Mouse (Mus musculus) C2C12 (cell line): ENCODE measurements around the gene Ubap1. TPM values are rescaled to one million over a fixed set of nuclear protein-coding genes. Genes with fewer than 3 reads are reported as not detected.
A peak's percentile ranks its signal among the peaks of the same experiment; 100 is the strongest.

Experiments
- H3K27me3 ChIP-seq: one replicate; pipeline ENCODE4 v1.6.1; 2011; ENCODE audit not compliant: control insufficient read depth, insufficient read depth, insufficient read length
- H3K36me3 ChIP-seq: one replicate; pipeline ENCODE4 v1.6.1; 2011; ENCODE audit not compliant: control insufficient read depth, insufficient read depth
- H3K4me3 ChIP-seq: one replicate; pipeline ENCODE4 v1.5.1; 2011; ENCODE audit warnings: mild to moderate bottlenecking, control low read depth; ENCODE audit not compliant: poor library complexity, insufficient read depth, severe bottlenecking
- H3K79me2 ChIP-seq: one replicate; pipeline ENCODE4 v1.6.1; 2011; ENCODE audit not compliant: control insufficient read depth, insufficient read depth
- H3K79me3 ChIP-seq: one replicate; pipeline ENCODE4 v1.6.1; 2011; ENCODE audit warnings: low read depth, control low read depth
- H3ac ChIP-seq: one replicate; pipeline ENCODE3; 2011; ENCODE audit warnings: low read depth; ENCODE audit not compliant: control insufficient read depth, insufficient read length
- CEBPB ChIP-seq: IDR thresholded peaks from one replicate; pipeline ENCODE4 v1.6.1; 2011; ENCODE audit warnings: low read depth, mild to moderate bottlenecking, control low read depth, moderate library complexity
- CTCF ChIP-seq: IDR thresholded peaks from one replicate; pipeline ENCODE4 v1.5.1; 2011; ENCODE audit not compliant: control insufficient read depth, insufficient read depth, insufficient read length
- FOSL1 ChIP-seq: IDR thresholded peaks from one replicate; pipeline ENCODE4 v1.8.0; 2011; ENCODE audit warnings: mild to moderate bottlenecking, low read length; ENCODE audit not compliant: poor library complexity, insufficient read depth, severe bottlenecking
- MAX ChIP-seq: IDR thresholded peaks from one replicate; pipeline ENCODE4 v1.6.1; 2011; ENCODE audit warnings: mild to moderate bottlenecking, control low read depth
- MYOD1 ChIP-seq: IDR thresholded peaks from one replicate; pipeline ENCODE4 v1.6.1; 2011; ENCODE audit warnings: low read depth; ENCODE audit not compliant: control insufficient read depth, insufficient read length
- MYOG ChIP-seq: IDR thresholded peaks from one replicate; pipeline ENCODE4 v1.6.1; 2011; ENCODE audit not compliant: control insufficient read depth, insufficient read length; ENCODE audit errors: extremely low read depth
- USF1 ChIP-seq: IDR thresholded peaks from one replicate; pipeline ENCODE4 v1.6.1; 2011; ENCODE audit warnings: low read depth, mild to moderate bottlenecking, control low read depth, moderate library complexity
- polyA plus RNA-seq: library from polyadenylated mRNA; unstranded; fragments of >200 nt; fragmentation: generic; extraction: Trizol; gene quantifications from one replicate; pipeline ENCODE4 v1.2.1, GENCODE M21; 2012; ENCODE audit warnings: missing spikeins

Gene Ubap1
- polyA plus RNA-seq, 1 experiment, result 20.0 TPM

DNA sequence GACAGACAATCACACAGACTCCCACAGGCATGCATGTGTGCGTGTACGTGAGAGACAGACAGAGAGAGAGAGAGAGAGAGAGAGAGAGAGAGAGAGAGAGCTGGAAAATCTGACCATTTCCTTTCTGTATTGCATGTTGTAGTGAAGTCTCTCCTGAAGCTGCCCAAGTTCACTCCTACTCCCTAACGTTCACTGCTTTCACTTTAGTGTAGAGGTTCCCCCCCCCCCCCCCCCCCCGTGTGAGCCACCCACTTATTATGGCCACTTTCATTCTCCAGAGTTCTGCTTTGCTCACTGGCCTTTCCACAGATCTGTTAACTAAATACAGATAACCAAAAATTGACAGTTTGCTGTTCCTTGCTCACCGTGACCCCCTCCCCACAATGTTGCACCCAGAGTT lies 957 bp upstream of the Ubap1 start:
- Histone ChIP-seq H3K79me3 (peaks cover 34% of the 10 kb centered on the region), H3K27me3 (no peaks in the 10 kb centered on the region), H3K36me3 (peaks cover 8% of the 10 kb centered on the region), H3K4me3 (no peak overlapping the region), H3K79me2 (peaks cover 39% of the 10 kb centered on the region), H3ac (peak overlapping the region; percentile 20)
- TF ChIP-seq MYOD1 (no peak), MAX (no peak), CEBPB (no peak)

- Histone ChIP-seq H3K79me3 (peaks cover 48% of the 10 kb centered on the region), H3ac (peak overlapping the region; percentile 88), H3K27me3 (no peaks in the 10 kb centered on the region), H3K79me2 (peaks cover 53% of the 10 kb centered on the region), H3K36me3 (peaks cover 8% of the 10 kb centered on the region), H3K4me3 (peak overlapping the region; percentile 89)
- no peak for TF ChIP-seq CTCF
- TF ChIP-seq USF1, result no peak
- TF ChIP-seq MYOD1, result no peak
Observed at GRCm38 (mm10) chr4:41349199-41349591, 399 bp downstream of the Ubap1 start.

GRCm38 (mm10) chr4:41352758-41353157 lies 4.0 kb downstream of the Ubap1 start:
- H3K36me3 ChIP-seq, result peaks cover 14% of the 10 kb centered on the region
- H3ac ChIP-seq, result no peak overlapping the region
- peaks cover 88% of the 10 kb centered on the region for H3K79me2 ChIP-seq
- TF ChIP-seq CEBPB, result no peak
- no peaks in the 10 kb centered on the region for H3K27me3 ChIP-seq
- H3K79me3 ChIP-seq, result peaks cover 82% of the 10 kb centered on the region
- H3K4me3 ChIP-seq, result no peak overlapping the region

DNA sequence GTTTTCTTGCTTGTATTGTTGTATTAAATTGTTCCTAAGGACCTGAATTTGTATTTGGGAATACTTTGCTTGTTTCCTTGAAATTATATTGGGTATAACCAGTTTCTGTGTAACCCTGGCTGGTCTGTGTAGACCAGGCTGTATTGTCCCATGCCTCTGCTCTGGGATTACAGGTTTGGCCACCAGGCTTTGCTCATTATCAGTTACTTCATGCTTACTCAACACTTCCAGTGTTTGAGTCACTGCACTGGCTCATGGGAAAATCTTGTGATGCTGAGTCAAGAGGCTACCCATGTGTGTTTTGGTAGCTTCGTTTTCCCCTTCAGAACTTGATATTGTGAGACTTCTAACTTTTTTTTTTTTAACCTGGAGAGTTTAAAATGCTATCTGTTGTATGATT lies 4.5 kb downstream of the Ubap1 start:
- TF ChIP-seq CEBPB (peak; percentile 46), MYOG (no peak)
- Histone ChIP-seq H3K27me3 (no peaks in the 10 kb centered on the region), H3ac (no peak overlapping the region), H3K36me3 (peaks cover 14% of the 10 kb centered on the region), H3K79me3 (peaks cover 88% of the 10 kb centered on the region), H3K79me2 (peaks cover 93% of the 10 kb centered on the region), H3K4me3 (no peak overlapping the region)

- no peak overlapping the region for H3K4me3 ChIP-seq
- H3K27me3 ChIP-seq, result no peaks in the 10 kb centered on the region
- peaks cover 96% of the 10 kb centered on the region for H3K79me3 ChIP-seq
- H3K36me3 ChIP-seq, result peaks cover 17% of the 10 kb centered on the region
- H3ac ChIP-seq, result no peak overlapping the region
- TF ChIP-seq USF1 (no peak), MYOG (no peak), MAX (no peak), CTCF (no peak)
- peaks cover 100% of the 10 kb centered on the region for H3K79me2 ChIP-seq
Observed at GRCm38 (mm10) chr4:41357154-41357553, 8.4 kb downstream of the Ubap1 start.

- Histone ChIP-seq H3K79me3 (peaks cover 93% of the 10 kb centered on the region), H3K4me3 (no peak overlapping the region), H3ac (no peak overlapping the region), H3K79me2 (peaks cover 100% of the 10 kb centered on the region), H3K27me3 (no peaks in the 10 kb centered on the region), H3K36me3 (peaks cover 17% of the 10 kb centered on the region)
- TF ChIP-seq CTCF (no peak), MYOD1 (no peak), MAX (no peak), MYOG (no peak), FOSL1 (no peak), CEBPB (no peak), USF1 (no peak)
Observed at GRCm38 (mm10) chr4:41358669-41359068, 9.9 kb downstream of the Ubap1 start.

DNA sequence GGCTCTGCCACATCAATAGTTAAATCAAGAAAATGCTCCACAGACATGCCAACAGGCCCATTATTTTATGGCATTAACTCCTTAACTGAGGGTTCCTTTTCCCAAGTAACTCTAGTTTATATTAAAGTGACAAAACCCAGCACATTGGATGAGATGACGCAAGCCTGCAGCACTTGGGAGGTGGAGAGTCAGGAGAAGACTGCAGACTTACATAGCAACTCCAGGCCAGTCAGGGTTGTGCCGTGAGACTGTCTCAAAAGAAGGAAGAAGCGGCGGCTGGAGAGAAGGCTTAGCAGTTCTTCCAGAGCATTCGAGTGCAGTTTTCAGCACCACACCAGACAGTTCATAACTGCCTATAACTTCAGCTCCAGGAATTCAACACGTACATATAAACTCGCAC lies 10.6 kb downstream of the Ubap1 start:
- no peaks in the 10 kb centered on the region for H3K27me3 ChIP-seq
- H3ac ChIP-seq, result no peak overlapping the region
- H3K4me3 ChIP-seq, result no peak overlapping the region
- peaks cover 90% of the 10 kb centered on the region for H3K79me3 ChIP-seq
- peaks cover 17% of the 10 kb centered on the region for H3K36me3 ChIP-seq
- no peak for TF ChIP-seq MYOD1
- no peak for TF ChIP-seq FOSL1
- TF ChIP-seq MYOG, result no peak
- no peak for TF ChIP-seq CEBPB
- TF ChIP-seq MAX, result no peak
- TF ChIP-seq CTCF, result no peak
- no peak for TF ChIP-seq USF1
- peaks cover 100% of the 10 kb centered on the region for H3K79me2 ChIP-seq
